Mouse (Mus musculus): ENCODE results near the gene Sox4.

Gene Sox4

DNA sequence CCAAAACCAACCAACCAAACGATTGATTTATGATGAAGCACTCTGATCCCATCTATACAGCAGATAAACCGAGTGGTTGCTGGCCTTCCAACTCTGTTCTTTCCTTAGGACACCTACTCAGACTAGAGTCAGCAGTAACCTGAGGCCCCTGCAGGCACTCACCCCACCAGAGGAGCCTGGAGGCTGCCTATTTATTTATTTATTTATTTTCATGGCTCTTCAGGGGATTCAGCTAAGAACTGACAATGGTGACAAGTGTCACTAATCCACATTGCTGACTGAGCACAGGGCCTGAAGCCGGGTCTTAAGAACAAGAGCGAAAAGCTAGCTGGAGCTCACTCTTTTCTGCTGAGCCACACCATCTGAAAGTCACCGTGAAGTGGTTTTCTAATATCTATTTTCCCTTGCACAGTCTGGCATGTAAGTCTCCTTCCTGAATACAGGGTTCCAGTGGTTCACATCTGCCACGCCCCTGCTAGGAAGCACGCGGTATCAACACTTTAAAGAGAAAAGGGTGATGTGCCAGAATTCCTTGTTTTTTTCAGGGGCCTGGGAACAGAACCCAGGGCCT is 6.9 kb downstream of the Sox4 start:
- no peak for DNase-seq

DNA sequence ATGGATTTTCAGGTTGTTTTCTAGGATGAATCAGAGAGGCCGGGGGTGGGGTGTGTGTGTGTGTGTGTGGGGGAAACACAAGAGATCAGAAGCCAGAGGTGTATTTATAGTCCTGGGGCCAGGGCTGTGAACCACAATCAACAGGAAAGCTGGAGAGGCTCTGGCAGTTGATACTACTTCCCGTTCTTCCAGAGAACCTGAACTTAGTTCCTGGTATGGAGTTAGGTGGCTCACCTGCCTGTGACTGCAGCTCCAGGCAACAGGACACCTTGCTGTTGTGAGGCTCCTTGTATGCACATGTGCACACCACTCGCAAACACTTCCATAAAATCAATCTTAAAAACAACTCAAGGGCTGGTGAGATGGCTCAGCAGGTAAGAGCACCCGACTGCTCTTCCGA is 7.8 kb downstream of the Sox4 start:
- DNase-seq = no peak

DNA sequence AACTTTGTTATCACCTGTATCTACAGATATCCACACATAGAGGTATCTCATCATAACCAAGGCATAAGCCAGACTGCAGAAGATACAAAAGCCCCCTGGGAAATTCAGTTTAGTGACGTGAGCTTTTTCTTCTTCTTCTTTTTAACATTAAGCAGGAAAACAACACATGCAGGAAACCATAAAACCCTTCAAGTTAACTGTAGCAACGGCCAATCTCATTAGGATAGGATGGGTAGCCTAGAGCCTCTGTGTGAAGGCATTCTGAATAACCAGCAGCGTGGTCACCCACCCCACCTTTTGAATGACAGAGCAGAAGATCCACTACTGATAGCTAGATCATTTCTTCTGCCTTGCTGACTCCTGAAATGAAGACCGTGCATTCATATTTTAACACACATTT is 10.6 kb downstream of the Sox4 start:
- DNase-seq = no peak

DNA sequence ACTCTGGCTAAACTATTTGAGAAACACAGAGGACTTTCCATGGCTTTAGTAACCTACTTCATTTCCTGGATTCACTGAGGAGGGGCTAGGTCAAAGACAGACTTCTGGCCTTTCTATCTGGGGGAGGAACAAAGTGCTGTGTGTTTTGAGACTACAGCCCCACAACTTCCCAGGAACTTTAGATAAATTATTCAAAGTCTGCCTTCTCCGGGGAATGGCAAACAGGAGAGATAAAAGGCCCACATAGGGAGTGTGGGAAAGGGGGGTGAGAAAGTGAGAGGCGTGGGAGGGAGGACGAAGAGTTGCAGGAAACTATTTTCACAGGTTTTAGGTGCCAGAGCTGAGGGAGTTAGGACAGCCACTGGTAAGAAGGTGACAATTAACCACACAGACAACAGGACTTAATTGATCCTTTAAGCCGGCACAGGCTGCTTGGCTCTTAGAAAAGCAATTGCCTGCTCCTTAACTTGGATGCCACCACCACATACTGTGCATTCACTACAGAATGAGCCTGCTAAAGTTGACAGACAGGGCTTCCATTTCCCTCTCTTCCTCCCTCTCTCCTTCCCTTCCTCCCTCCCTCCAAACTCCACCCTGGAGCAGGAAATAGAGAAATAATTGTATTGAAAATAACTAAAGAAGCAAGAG is 11.4 kb downstream of the Sox4 start:
- DNase-seq = no peak

DNA sequence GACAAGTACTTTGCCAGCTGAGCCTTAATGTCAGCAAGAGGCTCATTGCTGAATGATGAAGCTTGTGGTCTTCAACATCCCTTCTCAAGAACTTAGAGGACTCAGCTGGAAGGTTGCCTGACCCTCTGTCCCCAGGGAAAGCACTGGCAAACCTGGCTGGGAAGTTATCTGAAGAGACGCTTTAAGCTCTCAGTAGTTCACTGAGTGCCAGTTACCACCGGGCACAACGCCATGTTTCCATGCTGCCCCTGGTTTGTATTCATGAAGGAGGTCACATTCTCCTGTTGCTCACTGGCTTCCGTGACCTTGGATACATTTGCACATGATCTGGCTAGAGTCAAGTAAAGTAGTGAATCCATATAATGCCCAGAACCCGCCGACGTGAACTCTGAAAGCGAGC is 20.1 kb downstream of the Sox4 start:
- no peak for DNase-seq

DNA sequence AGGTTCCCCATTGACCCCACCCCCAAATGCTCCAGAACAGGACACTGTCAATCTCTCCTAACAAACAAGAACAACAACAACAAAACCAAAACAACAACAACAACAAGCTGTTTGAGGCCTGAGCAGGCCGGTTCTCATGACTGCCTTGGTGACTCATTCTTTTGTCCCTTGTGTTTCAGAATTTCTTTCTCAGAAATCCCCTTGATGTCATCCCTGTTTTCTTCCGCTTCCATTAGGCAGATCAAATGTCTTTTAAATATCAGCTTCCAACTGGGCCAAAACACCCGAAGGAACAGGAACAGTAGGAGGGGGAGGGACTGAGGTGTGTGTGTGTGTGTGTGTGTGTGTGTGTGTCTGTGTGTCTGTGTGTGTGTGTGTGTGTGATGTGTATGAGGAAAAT is 21.7 kb downstream of the Sox4 start:
- DNase-seq = no peak

DNA sequence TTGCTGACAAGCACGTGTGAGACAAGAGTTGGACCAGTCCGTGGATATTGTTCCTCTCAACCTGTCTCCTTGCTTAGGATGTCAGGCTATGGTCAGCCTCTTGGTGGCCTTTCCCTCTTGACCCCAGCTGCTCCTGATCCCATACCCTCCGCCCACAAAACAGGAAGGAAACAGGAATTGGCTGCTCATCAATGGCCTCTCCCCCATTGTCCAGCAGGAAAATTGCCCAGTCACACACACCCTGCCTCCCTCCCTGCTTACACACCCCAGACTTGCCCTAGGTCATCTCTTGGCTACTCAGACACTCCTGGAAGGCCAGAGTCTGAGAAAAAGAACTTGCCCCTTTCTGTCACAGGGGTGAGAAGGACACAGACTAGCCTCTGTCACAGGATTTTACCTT is 22.2 kb downstream of the Sox4 start:
- DNase-seq = no peak

DNA sequence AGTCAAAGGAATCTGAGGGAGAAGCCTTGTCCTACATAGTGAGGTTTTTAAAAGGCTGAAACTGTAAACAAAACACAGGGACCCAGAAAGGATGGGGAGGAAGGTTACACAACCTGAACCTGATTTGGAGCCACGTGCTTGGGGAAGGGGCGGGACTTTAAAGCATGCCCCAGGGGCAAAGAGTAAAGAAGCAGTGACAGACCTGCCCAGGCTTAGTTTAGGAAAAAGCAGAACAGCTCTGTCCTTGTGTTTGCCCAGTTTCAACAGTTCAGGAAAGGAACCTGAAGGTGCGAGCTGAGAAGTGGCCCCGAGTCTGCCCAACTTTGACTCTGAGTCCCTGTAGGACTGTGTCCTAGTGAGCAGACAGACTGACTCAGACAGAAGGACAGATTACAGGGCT is 23.1 kb downstream of the Sox4 start:
- no peak for DNase-seq

DNA sequence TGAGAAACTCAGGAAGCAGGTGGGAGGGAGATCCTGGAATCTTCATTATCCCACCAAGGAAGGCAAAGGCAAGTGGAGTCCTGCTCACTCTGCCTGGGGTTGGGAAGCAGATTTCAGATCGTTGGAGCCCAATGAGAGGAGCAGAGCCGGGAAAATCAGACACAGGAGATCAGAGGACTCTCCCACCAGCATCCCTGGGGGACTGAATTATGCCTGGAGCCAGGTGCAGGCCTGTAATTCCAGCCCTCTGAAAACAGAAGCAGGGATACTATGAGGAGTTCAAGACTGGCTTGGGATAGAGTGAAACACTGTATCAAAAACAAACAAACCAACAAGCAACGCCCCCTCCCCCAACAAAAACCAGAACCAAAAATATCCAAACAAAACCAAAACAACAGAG is 23.6 kb downstream of the Sox4 start:
- no peak for DNase-seq

DNA sequence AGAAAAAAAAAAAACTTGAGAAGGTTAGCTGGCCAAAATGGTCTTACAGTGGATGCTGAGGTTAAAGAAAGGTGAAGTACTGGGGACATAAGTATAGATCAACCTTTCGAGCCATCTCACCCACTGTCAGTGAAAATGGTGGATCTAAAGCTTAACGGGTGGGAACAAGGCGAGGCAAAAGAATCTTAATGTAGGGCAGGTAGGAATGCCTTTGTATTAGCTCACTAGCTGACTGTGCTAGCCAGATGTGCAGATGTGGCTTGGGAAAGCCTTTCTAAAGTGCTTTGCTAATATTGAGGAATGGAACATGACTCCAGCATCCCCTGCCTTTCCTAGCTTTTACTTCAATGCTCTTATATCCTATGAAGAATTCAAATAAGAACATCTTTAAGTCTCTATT is 30.4 kb downstream of the Sox4 start:
- DNase-seq = no peak

DNA sequence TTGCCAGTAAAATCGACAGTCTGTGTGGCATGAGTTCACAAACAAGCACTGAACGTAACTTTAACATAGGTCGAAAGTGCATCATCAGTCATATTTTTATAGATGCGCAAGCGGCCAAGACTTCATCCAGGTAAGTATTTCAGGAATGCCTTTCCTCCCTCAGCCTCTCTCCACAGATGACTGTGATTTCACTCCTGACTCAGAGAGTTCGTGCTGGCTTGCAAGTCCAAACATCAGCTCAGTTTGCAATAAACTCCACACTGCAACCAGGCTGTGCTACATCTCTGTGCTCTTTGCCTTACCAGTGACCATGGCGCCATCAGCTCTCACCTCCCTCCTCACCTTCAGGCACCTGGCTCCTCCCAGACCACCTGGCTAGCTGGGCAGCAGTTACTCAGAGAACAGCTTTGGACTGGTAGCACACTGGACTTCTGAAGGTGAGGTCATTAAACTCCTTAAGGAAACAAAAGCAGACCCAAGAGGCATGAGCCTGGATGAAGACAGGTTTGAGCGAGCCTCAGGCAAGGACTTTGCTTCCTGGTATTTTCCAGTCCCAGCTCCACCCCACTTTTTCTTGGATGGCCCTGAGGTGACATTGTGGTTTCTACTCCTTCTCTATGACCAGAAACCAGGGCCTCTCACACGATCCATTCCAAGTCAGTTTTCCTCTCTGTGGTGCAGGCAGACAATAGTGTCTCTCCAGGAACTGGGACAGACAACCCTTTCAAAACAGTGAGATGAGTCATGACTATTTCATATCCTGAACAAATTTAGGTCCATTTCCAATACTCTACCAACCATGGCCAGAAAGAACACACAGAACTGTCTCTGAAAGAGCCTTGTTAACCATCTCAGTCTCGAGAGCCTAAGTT is 35.9 kb downstream of the Sox4 start:
- no peak for DNase-seq

DNA sequence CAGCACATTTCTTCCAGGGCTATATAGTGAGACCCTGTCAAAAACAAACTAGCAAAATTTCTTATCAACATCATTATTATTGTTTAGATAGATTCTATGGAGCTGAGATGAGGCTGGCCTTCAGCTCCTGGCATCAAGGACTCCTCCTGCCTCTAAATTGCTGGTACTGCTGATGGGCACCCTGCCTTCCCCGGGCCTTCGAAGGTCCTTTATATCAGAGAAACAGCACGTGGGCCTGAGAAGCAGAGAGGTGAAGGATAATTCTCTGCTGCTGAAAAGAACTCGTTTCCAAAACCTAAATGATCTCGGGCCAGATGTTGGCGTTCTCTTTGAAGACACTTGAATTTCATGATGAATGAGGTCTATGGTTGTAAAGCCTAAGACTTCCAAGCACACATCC is 39.9 kb downstream of the Sox4 start:
- no peak for DNase-seq

DNA sequence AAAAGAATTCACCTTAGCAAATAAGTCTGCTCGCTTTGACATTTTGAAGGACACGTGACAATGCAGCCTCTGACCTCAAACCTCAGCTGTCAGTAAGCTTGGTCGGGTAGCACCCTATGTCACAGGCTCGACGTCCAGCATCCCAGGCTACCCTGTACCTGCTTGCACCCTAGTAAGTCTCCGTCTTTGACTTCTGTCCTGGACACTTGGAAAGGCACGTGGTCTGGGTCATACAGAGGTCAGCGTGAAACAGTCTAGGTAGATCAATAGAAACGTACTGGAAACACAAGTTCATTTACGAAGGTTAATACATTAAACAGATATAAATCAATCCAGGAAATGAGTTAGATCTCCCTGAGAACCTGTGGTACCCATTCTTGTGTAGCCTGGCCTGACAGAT is 46.5 kb downstream of the Sox4 start:
- no peak for DNase-seq
